Mouse (Mus musculus) splenic B cell, adult 2 months (primary cell): ENCODE data around the gene C1qbp.

ENCODE experiments used
- DNase-seq: peaks from one replicate; pipeline ENCODE4 v3.0.0-alpha.2; 2011; ENCODE audit warnings: low read depth, low spot score
- H3K27me3 ChIP-seq: 2 replicates; pipeline ENCODE4 v1.6.1; 2012; ENCODE audit warnings: mild to moderate bottlenecking, low read length, moderate library complexity, mixed read lengths; ENCODE audit not compliant: control insufficient read depth, poor library complexity, insufficient read depth, severe bottlenecking
- H3K36me3 ChIP-seq: 2 replicates; pipeline ENCODE4 v1.6.1; 2012; ENCODE audit warnings: mild to moderate bottlenecking, low read length, moderate library complexity, mixed read lengths; ENCODE audit not compliant: control insufficient read depth, poor library complexity, insufficient read depth, severe bottlenecking

C1qbp gene

DNA sequence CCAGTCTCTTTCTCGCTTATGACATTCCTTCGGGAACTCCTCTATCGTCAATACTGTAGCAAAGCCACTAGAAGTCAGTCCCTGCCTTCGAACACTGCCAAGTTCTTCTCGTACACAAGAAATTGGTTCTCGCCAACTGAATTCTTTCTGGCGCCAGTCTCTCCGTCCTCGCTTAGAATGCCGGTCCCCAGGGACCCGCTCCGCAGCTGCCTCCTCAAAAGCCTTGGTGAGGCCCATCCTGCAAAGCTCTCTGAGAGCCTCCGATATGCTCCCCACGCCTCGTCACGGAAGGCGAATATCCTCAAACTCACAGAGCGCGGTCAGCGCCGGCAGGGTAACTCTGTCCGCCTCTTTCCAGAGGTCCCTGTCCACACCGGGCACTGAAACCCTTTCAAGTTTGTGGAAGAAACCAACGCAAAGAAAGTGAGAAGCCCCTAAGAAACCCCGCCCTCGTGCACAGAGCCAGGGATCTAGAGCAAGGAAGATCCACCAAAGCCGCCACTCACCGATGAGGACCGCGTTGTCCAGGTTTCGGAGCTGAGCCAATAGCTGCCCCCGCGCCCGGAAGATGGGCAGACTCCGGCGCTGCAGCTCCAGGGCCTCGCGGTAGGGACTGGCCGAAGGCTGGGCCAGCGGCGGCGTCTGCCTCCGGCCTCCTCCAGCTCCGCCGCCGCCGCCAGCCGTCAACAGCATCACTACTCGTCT lies 20.9 kb upstream of the C1qbp start:
- peak; percentile 34 for DNase-seq
- H3K36me3 ChIP-seq = no peaks in the 10 kb centered on the region; the same call in 1 of the 2 replicates
- no peaks in the 10 kb centered on the region for H3K27me3 ChIP-seq

DNA sequence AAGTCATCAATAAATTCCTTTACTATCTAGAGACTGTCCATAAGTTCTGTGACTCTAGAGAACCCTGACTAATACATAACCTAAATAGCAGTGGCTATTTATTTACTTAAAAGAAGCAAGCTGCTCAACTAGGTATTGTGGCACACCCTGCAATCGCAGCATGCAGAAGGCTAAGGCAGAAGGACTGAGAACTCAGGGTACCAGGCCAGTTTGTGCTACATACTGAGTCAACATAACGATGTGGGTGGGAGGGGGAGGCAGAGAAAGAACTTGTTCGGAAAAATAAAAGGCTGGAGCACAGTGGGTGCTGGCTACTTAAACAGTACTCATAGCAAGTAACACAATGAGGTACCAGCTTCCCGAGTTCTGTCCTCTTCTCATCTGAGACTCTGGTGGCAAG lies 18.3 kb upstream of the C1qbp start:
- Histone ChIP-seq H3K36me3 (no peaks in the 10 kb centered on the region; the same call in 1 of the 2 replicates), H3K27me3 (no peaks in the 10 kb centered on the region)
- no peak for DNase-seq

DNA sequence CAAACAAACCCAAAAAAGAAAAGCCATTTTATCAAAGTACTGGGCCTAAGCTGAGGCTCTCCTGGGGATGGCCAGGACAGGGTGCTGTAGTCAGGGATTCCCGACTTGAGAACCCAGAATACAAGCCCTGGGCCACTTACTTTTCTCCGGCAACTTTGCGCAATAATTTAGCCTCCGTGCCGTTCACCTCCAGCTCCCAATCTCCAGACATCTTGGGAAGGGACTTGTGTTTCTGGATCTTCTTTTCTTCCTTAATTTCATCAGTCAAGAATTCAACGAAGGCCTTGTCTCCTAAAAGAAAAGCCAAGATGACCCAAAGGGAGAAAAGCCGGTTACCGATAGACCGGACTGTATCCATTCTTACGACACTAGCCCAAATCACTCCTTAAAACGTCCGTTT lies 796 bp downstream of the C1qbp start:
- Histone ChIP-seq H3K27me3 (no peaks in the 10 kb centered on the region), H3K36me3 (peaks cover 6% of the 10 kb centered on the region)
- DNase-seq = no peak

DNA sequence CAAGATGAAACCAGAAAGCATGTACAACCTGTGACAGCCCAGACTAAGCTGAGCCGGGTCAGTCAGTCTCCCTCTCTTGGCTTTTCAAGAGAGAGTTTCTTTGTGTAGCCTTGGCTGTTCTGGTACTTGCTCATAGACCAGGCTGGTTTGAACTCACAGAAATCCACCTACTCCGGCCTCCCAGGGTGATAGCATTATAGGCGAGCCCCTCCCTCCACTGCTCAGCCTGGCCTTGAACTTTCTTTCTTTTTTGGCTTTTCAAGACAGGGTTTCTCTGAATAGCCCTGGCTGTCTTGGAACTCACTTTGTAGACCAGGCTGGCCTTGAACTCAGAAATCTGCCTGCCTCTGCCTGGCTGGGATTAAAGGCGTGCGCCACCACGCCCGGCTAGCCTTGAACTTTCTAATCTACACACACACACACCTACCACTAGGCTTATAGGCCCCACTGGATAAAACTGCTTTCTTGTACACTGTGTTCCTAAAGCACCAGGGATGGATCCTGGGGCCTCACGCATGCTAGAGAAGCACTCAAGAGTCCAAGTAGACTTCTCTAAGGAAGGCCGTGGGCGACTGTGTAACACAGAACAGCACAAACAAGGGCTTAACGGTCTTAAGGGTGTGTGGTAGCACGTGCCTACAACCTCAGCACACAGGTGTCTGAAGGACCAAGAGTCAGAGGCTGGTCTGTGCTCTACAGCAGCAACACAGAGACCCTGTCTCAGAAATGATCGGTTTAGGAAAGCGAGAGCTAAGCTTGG lies 1.9 kb downstream of the C1qbp start:
- peaks cover 3% of the 10 kb centered on the region for H3K36me3 ChIP-seq
- DNase-seq = no peak
- H3K27me3 ChIP-seq = no peaks in the 10 kb centered on the region

DNA sequence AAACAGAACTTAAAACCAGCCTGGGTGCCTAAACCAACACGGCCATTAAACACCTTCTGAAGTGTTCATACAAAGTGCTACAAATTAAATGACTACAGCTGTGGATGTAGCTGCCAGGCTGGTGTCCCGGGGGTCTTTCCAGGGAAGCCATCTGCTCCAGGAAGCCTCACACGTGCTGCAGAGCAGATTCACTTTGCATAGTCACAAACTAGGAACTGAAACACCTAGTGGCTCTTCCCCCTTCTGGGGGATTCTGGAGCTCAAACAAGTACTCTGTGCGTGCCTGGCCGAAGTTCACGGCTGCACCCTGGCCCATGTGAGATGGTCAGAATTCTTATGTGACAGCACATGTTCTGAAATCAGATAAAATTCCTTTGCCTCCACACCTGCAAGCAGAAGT lies 2.6 kb downstream of the C1qbp start:
- peak; percentile 16 for DNase-seq
- peaks cover 3% of the 10 kb centered on the region; the same call in 1 of the 2 replicates for H3K36me3 ChIP-seq

DNA sequence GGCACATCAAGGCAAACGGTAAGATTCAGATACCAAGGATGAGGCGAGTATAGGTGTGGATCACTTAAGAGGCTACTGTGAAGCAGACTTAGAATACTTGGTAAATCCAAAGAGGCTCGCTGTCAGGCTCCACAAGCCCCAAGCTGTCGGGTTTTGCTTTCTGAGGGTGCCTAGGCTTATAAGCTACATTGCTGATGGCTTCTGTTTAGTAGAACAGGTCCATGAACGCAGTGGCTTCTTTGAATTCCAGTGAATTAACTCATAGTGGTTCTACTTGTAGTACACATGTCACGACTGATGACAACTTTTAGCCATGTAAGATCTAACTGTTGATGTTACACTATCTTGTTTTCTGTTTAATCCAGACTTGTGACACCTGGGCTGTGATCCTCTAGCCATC lies 5.5 kb downstream of the C1qbp start:
- peaks cover 3% of the 10 kb centered on the region; the same call in 1 of the 2 replicates for H3K36me3 ChIP-seq
- no peak for DNase-seq

More for the DNA sequence above, 2.6 kb downstream of the C1qbp start:
- H3K27me3 ChIP-seq = no peaks in the 10 kb centered on the region

DNA sequence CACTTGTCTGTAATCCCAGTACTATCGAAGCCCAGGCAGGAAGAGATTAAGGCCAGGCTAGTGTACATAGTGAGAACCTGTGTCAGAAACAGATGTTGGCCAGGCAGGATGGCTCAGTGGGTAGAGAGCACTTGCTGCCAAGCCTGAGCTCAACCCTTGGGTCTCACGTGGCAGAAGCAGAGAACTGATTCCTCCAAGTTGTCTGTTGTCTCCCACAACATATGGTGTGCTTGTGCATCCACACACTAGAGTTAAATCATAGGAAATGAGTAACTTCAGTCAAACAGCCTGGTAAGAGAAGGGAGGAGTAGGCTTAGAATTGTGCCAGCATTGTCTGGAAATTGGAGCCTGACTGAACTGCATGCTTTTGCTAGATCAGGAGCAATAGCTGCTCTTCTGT lies 7.6 kb downstream of the C1qbp start:
- DNase-seq = no peak
- no peaks in the 10 kb centered on the region for H3K27me3 ChIP-seq
- H3K36me3 ChIP-seq = peaks cover 3% of the 10 kb centered on the region; the same call in 1 of the 2 replicates

More for the DNA sequence above, 5.5 kb downstream of the C1qbp start:
- H3K27me3 ChIP-seq = no peaks in the 10 kb centered on the region

DNA sequence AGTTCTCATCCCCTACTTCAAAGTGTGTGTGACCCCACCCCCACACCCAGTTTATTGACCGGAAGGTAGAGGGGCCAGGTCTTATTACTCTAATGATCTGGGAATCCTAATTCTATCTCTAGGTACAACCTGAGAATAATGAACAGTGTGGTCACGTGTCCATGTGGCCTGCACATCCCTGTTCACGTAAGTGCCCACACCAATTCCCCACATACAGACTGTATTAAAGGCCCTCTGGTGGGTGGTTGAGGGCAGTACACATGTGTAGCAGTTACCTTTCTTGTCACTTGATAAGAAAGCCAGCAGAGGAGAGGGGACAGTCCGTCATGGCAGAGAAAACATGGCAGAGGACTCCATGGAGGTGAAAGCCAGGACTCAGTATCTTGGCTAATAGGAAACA lies 8.9 kb downstream of the C1qbp start:
- no peaks in the 10 kb centered on the region for H3K27me3 ChIP-seq
- peaks cover 3% of the 10 kb centered on the region; the same call in 1 of the 2 replicates for H3K36me3 ChIP-seq
- DNase-seq = peak; percentile 36

DNA sequence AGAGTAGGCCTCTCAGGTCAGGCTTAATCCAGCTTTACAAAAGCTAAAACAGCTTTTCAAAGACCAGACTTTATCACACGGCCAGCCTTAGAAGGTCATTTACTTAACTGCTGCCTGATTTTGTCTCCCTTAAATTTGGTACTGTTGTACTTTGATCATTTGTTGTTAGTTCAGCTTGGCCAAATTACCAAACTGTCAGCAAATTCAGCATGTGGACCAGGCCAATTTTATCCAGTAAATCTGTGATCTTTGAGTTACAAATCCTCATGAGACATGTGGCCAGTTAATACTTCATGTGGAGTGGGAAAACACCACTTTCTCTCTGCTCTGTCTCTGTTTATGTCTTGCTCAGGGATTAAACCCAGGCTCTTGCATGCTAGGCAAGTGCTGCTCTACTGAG lies 10.2 kb downstream of the C1qbp start:
- H3K36me3 ChIP-seq = no peaks in the 10 kb centered on the region; the same call in 1 of the 2 replicates
- no peaks in the 10 kb centered on the region for H3K27me3 ChIP-seq
- DNase-seq = no peak

DNA sequence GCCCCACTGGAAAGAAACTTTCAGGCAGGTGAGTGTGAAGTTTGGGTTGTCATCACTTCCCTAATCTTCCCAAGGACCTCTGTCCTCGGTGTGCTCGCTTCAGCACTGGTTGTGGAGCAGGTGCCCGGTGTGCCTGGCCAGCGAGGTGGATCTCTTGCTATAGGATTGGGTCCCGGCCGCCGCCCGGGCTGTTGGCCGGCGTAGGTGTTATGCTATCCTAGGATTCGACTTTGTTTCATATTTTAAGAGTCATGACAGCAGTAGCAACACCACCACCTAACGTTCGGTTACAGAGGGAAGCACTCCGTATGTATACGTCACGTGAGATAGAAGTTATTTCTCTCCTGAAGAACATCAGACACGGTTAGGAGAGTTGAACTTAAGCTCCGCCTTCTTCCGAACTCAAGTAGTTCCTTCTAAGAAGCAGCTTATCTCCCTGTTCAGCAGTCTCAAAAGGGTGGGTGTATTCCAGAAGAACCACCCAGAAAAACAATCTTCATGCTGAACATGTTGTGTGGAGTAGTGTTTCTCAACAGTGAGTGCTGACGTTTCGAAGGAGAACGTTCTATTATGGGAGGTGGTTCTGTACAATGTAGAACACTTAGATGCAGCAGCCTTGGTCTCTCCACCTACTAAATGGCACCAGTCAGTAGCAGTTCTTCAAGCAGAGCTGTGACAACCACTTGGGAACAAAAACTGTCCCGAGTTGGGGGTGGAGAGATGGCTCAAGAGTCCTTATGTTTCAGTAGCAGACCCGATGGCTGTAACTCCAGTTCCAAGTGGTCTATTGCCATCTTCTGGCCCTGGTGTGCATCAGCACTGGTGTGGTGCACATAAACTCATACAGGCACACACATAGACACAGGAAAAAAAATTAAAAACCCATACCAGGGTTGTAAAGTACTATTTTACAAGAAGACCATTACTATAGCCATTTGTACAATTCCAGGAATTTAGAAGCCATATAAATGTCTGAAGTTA lies 12.0 kb downstream of the C1qbp start:
- H3K27me3 ChIP-seq = no peaks in the 10 kb centered on the region
- peak; percentile 71 for DNase-seq
- H3K36me3 ChIP-seq = peaks cover 8% of the 10 kb centered on the region; the same call in 1 of the 2 replicates

DNA sequence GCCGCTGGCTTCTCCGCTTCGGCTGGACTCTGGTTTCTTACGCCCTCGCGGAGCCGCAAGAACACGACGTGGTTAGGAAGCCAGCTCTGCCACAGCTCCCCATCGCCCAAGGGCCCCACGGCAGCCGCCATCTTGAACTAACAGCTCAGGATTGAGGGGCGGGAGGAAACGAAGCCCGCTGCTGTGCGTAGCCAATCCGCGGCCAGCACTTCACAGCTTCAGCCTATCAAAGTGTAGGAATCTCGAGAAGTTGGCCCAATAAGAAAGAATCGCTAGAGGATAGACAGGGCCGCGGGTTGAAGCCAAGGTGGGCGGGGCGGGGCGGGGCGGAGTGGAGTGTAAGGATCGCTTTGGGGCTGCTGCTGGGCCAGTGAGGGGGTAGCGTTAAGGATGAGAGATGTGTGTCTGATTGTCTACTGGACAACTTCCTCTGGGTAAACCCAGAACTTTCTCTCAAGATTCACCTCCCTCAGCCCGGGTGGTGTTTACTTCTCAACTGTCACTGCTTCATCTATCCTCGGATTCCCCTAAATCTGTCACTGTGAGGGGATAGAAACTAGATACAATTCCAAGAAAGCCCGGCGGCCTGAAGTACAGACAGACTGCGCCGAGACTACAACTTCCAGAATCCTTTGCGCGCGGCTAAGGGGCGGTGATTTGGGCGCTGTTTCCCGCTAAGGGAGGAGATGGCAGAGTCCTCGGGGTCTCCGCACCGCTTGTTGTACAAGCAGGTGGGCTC lies 12.8 kb downstream of the C1qbp start, which contains the start of the genes Nup88 and Rpain:
Gene Nup88, minus strand, starts transcription at position 153 of the 739 bp plus-strand sequence.
Gene Rpain, plus strand, starts transcription at position 393 of the 739 bp plus-strand sequence.
- DNase-seq = peak; percentile 97
- Histone ChIP-seq H3K36me3 (peaks cover 8% of the 10 kb centered on the region; the same call in 1 of the 2 replicates), H3K27me3 (no peaks in the 10 kb centered on the region)

DNA sequence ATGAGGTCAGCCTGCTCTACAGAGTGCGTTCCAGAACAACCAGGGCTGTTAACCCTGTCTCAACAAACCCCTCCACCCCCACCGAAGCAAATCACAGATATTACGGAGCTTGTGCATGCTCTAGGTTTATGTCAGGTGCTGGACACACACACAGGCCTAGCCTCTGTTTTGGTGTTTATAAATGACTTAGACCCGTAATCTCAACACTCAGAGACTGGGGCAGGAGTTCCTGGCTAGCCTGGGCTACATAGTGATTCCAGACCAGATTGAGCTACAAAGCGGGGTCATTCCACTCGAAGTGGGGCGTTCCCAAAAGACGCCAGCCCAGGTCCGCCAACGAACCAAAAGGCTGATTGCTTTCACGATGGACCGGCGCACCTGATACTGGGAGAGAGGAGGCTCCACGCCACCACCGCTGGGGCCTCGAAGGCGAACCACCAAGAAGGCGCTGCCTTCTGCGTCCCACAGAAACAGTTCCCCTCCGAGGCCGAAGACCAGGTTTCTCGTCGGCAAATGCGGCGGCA lies 13.5 kb downstream of the C1qbp start:
- Histone ChIP-seq H3K27me3 (no peaks in the 10 kb centered on the region), H3K36me3 (peaks cover 11% of the 10 kb centered on the region; the same call in 1 of the 2 replicates)
- no peak for DNase-seq

DNA sequence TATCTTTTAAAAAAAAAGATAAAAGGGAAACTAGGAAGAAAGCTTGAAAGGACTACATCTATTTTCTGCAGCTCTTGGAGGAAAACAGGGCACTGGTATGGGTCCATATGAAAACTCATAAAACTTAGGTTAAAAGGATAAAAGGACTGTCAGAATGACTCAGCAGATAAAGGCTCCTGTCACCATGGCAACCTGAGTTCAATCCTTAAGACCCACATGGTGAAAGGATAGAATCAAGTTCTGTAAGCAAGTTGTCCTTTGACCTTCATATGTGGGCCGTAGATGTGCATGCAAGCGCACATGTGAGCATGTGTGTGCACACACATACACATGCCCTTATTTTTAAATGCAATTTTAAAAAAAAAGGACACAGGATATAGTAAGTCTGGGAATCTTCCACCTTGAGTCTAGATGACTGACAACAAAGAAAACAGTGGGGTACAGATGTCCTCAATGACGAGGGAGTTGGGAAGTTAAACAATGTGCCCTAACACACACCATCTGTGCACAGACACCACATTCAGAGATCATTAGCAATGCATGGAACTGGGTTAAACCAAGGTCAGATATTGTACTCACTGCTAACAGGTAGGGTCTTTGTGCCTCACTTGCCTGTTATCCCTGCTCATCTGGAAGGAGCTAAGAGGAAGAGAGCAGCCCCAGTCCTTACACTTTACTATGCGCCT lies 18.5 kb downstream of the C1qbp start:
- Histone ChIP-seq H3K36me3 (peaks cover 24% of the 10 kb centered on the region), H3K27me3 (no peaks in the 10 kb centered on the region)
- no peak for DNase-seq
